Mouse (Mus musculus) heart, postnatal 10 days (tissue): Measurements from ENCODE around the gene Ssb. TPM values are rescaled to one million over a fixed set of nuclear protein-coding genes. Genes with fewer than 3 reads are reported as not detected.
A peak's percentile ranks its signal among the peaks of the same experiment; 100 is the strongest.

Experiments used
- DNase-seq, 2 experiments: peaks; one replicate each; pipeline ENCODE4 v3.0.0; 2021
- intact Hi-C: fragments of 180-260 bp; cut with DNase I; formaldehyde crosslinking; loops from one replicate; pipeline ENCODE4 v1.15.1; 2025
- total RNA-seq, 2 experiments: library from RNA; stranded (reverse); gene quantifications; 2 replicates each; pipeline ENCODE4 v1.2.3; 2021

The Ssb gene
- 100 to 1,000 TPM in 1 of 2 experiments, 10 to 100 TPM in 1; 84.7 to 102 TPM for total RNA-seq

GRCm38 (mm10) chr2:69861485-69862091, at the start of gene Ssb:
Gene Ssb, plus strand, starts transcription at chr2:69861562.
- DNase-seq: peak; percentile 95
- intact Hi-C loops: loop anchor here (1.0 to 10.0 kb wide), 5 partner anchors 23 to 227 kb away; partner anchors contain the start of gene Mettl5

- no peak for DNase-seq
- intact Hi-C loops: no loop called here
These were observed 44.8 kb upstream of the Ssb start for GRCm38 (mm10) chr2:69816575-69816974.

- intact Hi-C loops: no loop called here
- no peak for DNase-seq
These were observed 42.8 kb upstream of the Ssb start for GRCm38 (mm10) chr2:69818350-69819085.

GRCm38 (mm10) chr2:69820201-69820600, 41.2 kb upstream of the Ssb start:
- no peak for DNase-seq
- intact Hi-C loops: loop anchor here (2.0 kb wide), 1 partner anchor 17 kb away; no protein-coding TSS in a partner anchor

GRCm38 (mm10) chr2:69821711-69822110, 39.7 kb upstream of the Ssb start, which contains the start of gene Klhl23:
Gene Klhl23, plus strand, starts transcription at chr2:69821944.
- intact Hi-C loops: loop anchor here (2.0 kb wide), 2 partner anchors 19 to 39 kb away; partner anchors contain the start of gene Ssb
- DNase-seq: peak; percentile 40 to 41

GRCm38 (mm10) chr2:69822361-69823128, 38.8 kb upstream of the Ssb start:
- intact Hi-C loops: loop anchor here (2.0 kb wide), 1 partner anchor 38 kb away; the partner anchor contains the start of gene Ssb
- DNase-seq: peak; percentile 70 to 72

GRCm38 (mm10) chr2:69823129-69823677, 38.2 kb upstream of the Ssb start:
- DNase-seq: peak in 1 of 2 experiments; percentile 62
- intact Hi-C loops: loop anchor here (2.0 kb wide), 1 partner anchor 38 kb away; the partner anchor contains the start of gene Ssb

- no peak for DNase-seq
- intact Hi-C loops: loop anchor here (2.0 kb wide), 1 partner anchor 63 kb away; no protein-coding TSS in a partner anchor
These were observed 35.5 kb upstream of the Ssb start for GRCm38 (mm10) chr2:69825898-69826297.

GRCm38 (mm10) chr2:69826380-69826779, 35.0 kb upstream of the Ssb start:
- intact Hi-C loops: loop anchor here (2.0 kb wide), 1 partner anchor 64 kb away; no protein-coding TSS in a partner anchor
- peak; percentile 23 to 34 for DNase-seq

GRCm38 (mm10) chr2:69828031-69828430, 33.3 kb upstream of the Ssb start:
- DNase-seq: no peak
- intact Hi-C loops: no loop called here

- DNase-seq: no peak
These were observed 31.7 kb upstream of the Ssb start for GRCm38 (mm10) chr2:69829680-69830079.

GRCm38 (mm10) chr2:69830116-69830515, 31.2 kb upstream of the Ssb start:
- no peak for DNase-seq
- intact Hi-C loops: no loop called here

More at GRCm38 (mm10) chr2:69829680-69830079, 31.7 kb upstream of the Ssb start:
- intact Hi-C loops: no loop called here

GRCm38 (mm10) chr2:69837244-69837967, 24.0 kb upstream of the Ssb start:
- intact Hi-C loops: no loop called here
- DNase-seq: no peak

GRCm38 (mm10) chr2:69837996-69838395, 23.4 kb upstream of the Ssb start:
- intact Hi-C loops: no loop called here
- DNase-seq: no peak

GRCm38 (mm10) chr2:69838707-69839106, 22.7 kb upstream of the Ssb start:
- intact Hi-C loops: no loop called here

GRCm38 (mm10) chr2:69840261-69840660, 21.1 kb upstream of the Ssb start:
- intact Hi-C loops: no loop called here
- no peak for DNase-seq

More at GRCm38 (mm10) chr2:69838707-69839106, 22.7 kb upstream of the Ssb start:
- no peak for DNase-seq

- peak; percentile 36 to 37 for DNase-seq
- intact Hi-C loops: no loop called here
These were observed 12.1 kb upstream of the Ssb start for GRCm38 (mm10) chr2:69849215-69849614.

GRCm38 (mm10) chr2:69851427-69852058, 9.8 kb upstream of the Ssb start:
- intact Hi-C loops: no loop called here
- no peak for DNase-seq

GRCm38 (mm10) chr2:69856392-69856791, 5.0 kb upstream of the Ssb start:
- intact Hi-C loops: loop anchor here (5.0 kb wide), 1 partner anchor 101 kb away; no protein-coding TSS in a partner anchor
- peak in 1 of 2 experiments; percentile 9 for DNase-seq
